ENCODE assay signal across 10 mouse cellular contexts in genomic region chr14:98172394-98172905, GRCm38 (mm10). TPM values are rescaled to one million over a fixed set of nuclear protein-coding genes. Genes with fewer than 3 reads are reported as not detected.
A peak's percentile ranks its signal among the peaks of the same experiment; 100 is the strongest.
DNase-seq lines count a peak whose midpoint lies in the region; ATAC-seq lines count a peak whose summit lies in the region.
"Had no signal": no experiment of that assay in that cellular context is flagged by ENCODE, and none has a peak within 500 bp of the region (broad histone marks: within the 10 kb centered on the region; RNA-seq: fewer than 3 reads in every experiment).

No protein-coding gene starts in this region.

- no peak overlapping the region for H3K27ac ChIP-seq in heart, embryonic 10.5 days
- no peak overlapping the region for H3K27ac ChIP-seq in limb, embryonic 12.5 days
- H3K27ac ChIP-seq in limb, embryonic 10.5 days = no peak overlapping the region
- H3K27ac ChIP-seq in hindbrain, embryonic 15.5 days (replicated peaks) = 0 out of 2 replicates have a peak overlapping the region, but pooled peaks have one; percentile 10
- H3K27ac ChIP-seq in neural tube, embryonic 13.5 days (replicated peaks) = no peak overlapping the region

- intact Hi-C loops in heart, postnatal 10 days (cut with DNase I) = no loop called here
- intact Hi-C loops in gastrocnemius, postnatal 14 days (cut with DNase I; ENCODE audit: low total_unique reads) = no loop called here

- H3K36me3 ChIP-seq in heart, embryonic 10.5 days = no peaks in the 10 kb centered on the region
- H3K36me3 ChIP-seq in limb, embryonic 12.5 days = no peaks in the 10 kb centered on the region
- H3K36me3 ChIP-seq in limb, embryonic 10.5 days = no peaks in the 10 kb centered on the region
- no peaks in the 10 kb centered on the region for H3K36me3 ChIP-seq in hindbrain, embryonic 15.5 days
- H3K36me3 ChIP-seq in neural tube, embryonic 13.5 days = no peaks in the 10 kb centered on the region

- DNase-seq in heart, embryonic 10.5 days (ENCODE audit: low spot score) = no peak
- no peak for DNase-seq in heart, postnatal 10 days
- DNase-seq in limb, embryonic 10.5 days (ENCODE audit: low spot score) = no peak
- no peak for DNase-seq in lung, postnatal 10 days
- DNase-seq in gastrocnemius, postnatal 14 days = no peak
- DNase-seq: lung, embryonic 14.5 days; thymus, adult 18-20 months had no signal

- no peak overlapping the region for H3K9ac ChIP-seq in limb, embryonic 12.5 days (replicated peaks)
- no peak overlapping the region for H3K9ac ChIP-seq in hindbrain, embryonic 15.5 days
- peak overlapping the region; percentile 1; the same call in 1 of the 2 replicates for H3K9ac ChIP-seq in neural tube, embryonic 13.5 days
- H3K9ac ChIP-seq: lung, embryonic 14.5 days had no signal

- WGBS in heart, embryonic 10.5 days = 7% methylated on average over 5 of the region's 5 CpGs
- 7% methylated on average over 5 of the region's 5 CpGs for WGBS in limb, embryonic 12.5 days
- 8% methylated on average over 5 of the region's 5 CpGs for WGBS in limb, embryonic 10.5 days
- WGBS in hindbrain, embryonic 15.5 days = 6% methylated on average over 5 of the region's 5 CpGs
- 6% methylated on average over 5 of the region's 5 CpGs for WGBS in neural tube, embryonic 13.5 days

- no peaks in the 10 kb centered on the region for H3K27me3 ChIP-seq in heart, embryonic 10.5 days (ENCODE audit: insufficient read depth, poor library complexity, severe bottlenecking)
- H3K27me3 ChIP-seq in limb, embryonic 12.5 days = peaks cover 3% of the 10 kb centered on the region; the same call in 1 of the 2 replicates
- no peaks in the 10 kb centered on the region for H3K27me3 ChIP-seq in limb, embryonic 10.5 days (ENCODE audit: low read depth, poor library complexity, severe bottlenecking)
- H3K27me3 ChIP-seq in hindbrain, embryonic 15.5 days = no peaks in the 10 kb centered on the region
- H3K27me3 ChIP-seq in neural tube, embryonic 13.5 days = no peaks in the 10 kb centered on the region

- peak overlapping the region; percentile 40 for H3K4me2 ChIP-seq in limb, embryonic 12.5 days
- peak overlapping the region; percentile 48 for H3K4me2 ChIP-seq in hindbrain, embryonic 15.5 days
- peak overlapping the region; percentile 44 for H3K4me2 ChIP-seq in neural tube, embryonic 13.5 days
- H3K4me2 ChIP-seq: lung, embryonic 14.5 days had no signal

- ATAC-seq in limb, embryonic 12.5 days (ENCODE audit: insufficient number of reproducible peaks, insufficient read depth, low FRiP score, low TSS enrichment, low read depth) = no peak
- no peak for ATAC-seq in hindbrain, embryonic 15.5 days (ENCODE audit: low FRiP score, low read depth)
- no peak for ATAC-seq in neural tube, embryonic 13.5 days (ENCODE audit: low read depth)

- no peaks in the 10 kb centered on the region for H3K9me3 ChIP-seq in heart, embryonic 10.5 days
- no peaks in the 10 kb centered on the region for H3K9me3 ChIP-seq in limb, embryonic 12.5 days
- no peaks in the 10 kb centered on the region for H3K9me3 ChIP-seq in limb, embryonic 10.5 days (replicated peaks)
- no peaks in the 10 kb centered on the region for H3K9me3 ChIP-seq in hindbrain, embryonic 15.5 days
- H3K9me3 ChIP-seq in neural tube, embryonic 13.5 days = no peaks in the 10 kb centered on the region

- peak overlapping the region; percentile 38 for H3K4me3 ChIP-seq in heart, embryonic 10.5 days
- H3K4me3 ChIP-seq in limb, embryonic 12.5 days (replicated peaks) = no peak overlapping the region
- H3K4me3 ChIP-seq in limb, embryonic 10.5 days = no peak overlapping the region; the same call in 1 of the 2 replicates
- peak overlapping the region; percentile 6; the same call in 1 of the 2 replicates for H3K4me3 ChIP-seq in hindbrain, embryonic 15.5 days
- peak overlapping the region; percentile 5 for H3K4me3 ChIP-seq in neural tube, embryonic 13.5 days

- peaks cover 3% of the 10 kb centered on the region; the same call in 1 of the 2 replicates for H3K4me1 ChIP-seq in heart, embryonic 10.5 days
- H3K4me1 ChIP-seq in limb, embryonic 12.5 days (replicated peaks) = peaks cover 18% of the 10 kb centered on the region
- H3K4me1 ChIP-seq in limb, embryonic 10.5 days = peaks cover 40% of the 10 kb centered on the region
- peaks cover 16% of the 10 kb centered on the region for H3K4me1 ChIP-seq in hindbrain, embryonic 15.5 days (replicated peaks)
- peaks cover 26% of the 10 kb centered on the region for H3K4me1 ChIP-seq in neural tube, embryonic 13.5 days (replicated peaks)

RNA-seq across cellular contexts. Expression of gene Dach1, which starts 2.9 kb away (rescaled TPM):
- polyA plus RNA-seq in heart, embryonic 10.5 days (2016; fragmentation: Nextera tagmentation; extraction: Ambion mirVana) = 3.4 and 4.0 TPM in 2 replicates
- 10 to 100 TPM; 21.5 to 25.6 TPM for total RNA-seq in heart, postnatal 10 days (2021)
- polyA plus RNA-seq in limb, embryonic 12.5 days (2016; fragmentation: Nextera tagmentation; extraction: Ambion mirVana) = 22.6 and 23.9 TPM in 2 replicates
- polyA plus RNA-seq in limb, embryonic 10.5 days (2016; fragmentation: Nextera tagmentation; extraction: Ambion mirVana) = 8.5 and 11.4 TPM in 2 replicates
- polyA plus RNA-seq in hindbrain, embryonic 15.5 days (2015; fragmentation: Nextera tagmentation; extraction: Ambion mirVana) = 14.7 and 16.2 TPM in 2 replicates
- polyA plus RNA-seq in neural tube, embryonic 13.5 days (2015; fragmentation: Nextera tagmentation; extraction: Ambion mirVana) = 18.7 and 19.5 TPM in 2 replicates
- total RNA-seq in gastrocnemius, postnatal 14 days (2021) = 1 to 10 TPM; 6.5 to 6.9 TPM

Comparison
In these comparisons a context has a peak if more than half of its experiments do, and no peak if none do; other contexts are left out.
1. H3K4me3 ChIP-seq: peak in heart, embryonic 10.5 days (single experiment), hindbrain, embryonic 15.5 days (single experiment) and neural tube, embryonic 13.5 days (single experiment); none in limb, embryonic 12.5 days (single experiment) and limb, embryonic 10.5 days (single experiment).
2. Peak in every context shown above with its lines, with median percentiles within 50 percentile points of each other: H3K4me2 ChIP-seq.